Mouse (Mus musculus): ENCODE measurements around the gene Snx18. TPM values are rescaled to one million over a fixed set of nuclear protein-coding genes. Genes with fewer than 3 reads are reported as not detected.

The Snx18 gene
- total and polyA plus RNA-seq, 3 experiments: 6.4 to 12.6 (median 9.1) TPM

GRCm38 (mm10) chr13:113614635-113615545, 3.5 kb downstream of the Snx18 start (continued):
- TF ChIP-seq MAX (IDR thresholded peaks at IDR 0.05; ENCODE audit: low read length) (no peak), HCFC1 (IDR thresholded peaks at IDR 0.05; ENCODE audit: low read depth, low read length) (no peak; the same call in 1 of the 2 replicates), CTCF (conservative IDR thresholded peaks at IDR 0.05 in 1 of 2, IDR thresholded peaks at IDR 0.05 in 1 of 2; ENCODE audit: low read depth in 2 of 2, low read length in 2 of 2) (no peak), MYC (IDR thresholded peaks at IDR 0.05; ENCODE audit: low read depth, low read length) (no peak), RCOR1 (conservative IDR thresholded peaks at IDR 0.05; ENCODE audit: low read depth, low read length) (no peak), POLR2AphosphoS2 (IDR thresholded peaks at IDR 0.05; ENCODE audit: low read depth, low read length) (no peak), BHLHE40 (IDR thresholded peaks at IDR 0.05; ENCODE audit: low read depth, low read length) (peak; percentile 67), ETS1 (conservative IDR thresholded peaks at IDR 0.05; ENCODE audit: low read depth, low read length) (no peak), USF1 (IDR thresholded peaks at IDR 0.05; ENCODE audit: low read depth, low read length) (no peak), NELFE (IDR thresholded peaks at IDR 0.05; ENCODE audit: low read depth, low read length) (no peak), TBP (conservative IDR thresholded peaks at IDR 0.05; ENCODE audit: low read depth, low read length) (no peak; the same call in 1 of the 2 replicates), GABPA (IDR thresholded peaks at IDR 0.05; ENCODE audit: insufficient replicate concordance, low read depth, low read length) (no peak), CHD2 (IDR thresholded peaks at IDR 0.05; ENCODE audit: low read length) (peak; percentile 6; the same call in 1 of the 2 replicates)

- no peak for DNase-seq (ENCODE audit: extremely low read depth)
- Histone ChIP-seq H3K79me2 (replicated peaks; ENCODE audit: control insufficient read depth, extremely low read depth, insufficient read depth, poor library complexity, severe bottlenecking) (peaks cover 23% of the 10 kb centered on the region), H3K27me3 (replicated peaks) (no peaks in the 10 kb centered on the region), H3K4me1 (ENCODE audit: control insufficient read depth in 1 of 2, insufficient read depth in 2 of 2) (peaks cover 31 to 77% of the 10 kb centered on the region in 2 experiments), H3K27ac (ENCODE audit: insufficient read depth, low read depth) (no peak overlapping the region), H3K4me2 (ENCODE audit: insufficient read depth, low read depth, poor library complexity, severe bottlenecking) (no peak overlapping the region), H3K4me3 (replicated peaks in 1 of 3; ENCODE audit: low read depth in 2 of 3, low read length in 2 of 3, poor library complexity in 1 of 3) (no peak overlapping the region), H3K9me3 (replicated peaks; ENCODE audit: low read length) (peaks cover 10% of the 10 kb centered on the region), H3K9ac (ENCODE audit: insufficient read depth, low read depth) (no peak overlapping the region), H3K36me3 (replicated peaks in 1 of 2; ENCODE audit: control insufficient read depth in 1 of 2, insufficient read depth in 1 of 2, low read length in 1 of 2) (peaks cover 0 to 35% of the 10 kb centered on the region in 2 experiments)
- in situ Hi-C loops (cut with MboI; ENCODE audit: low pct_ligation_motif_present, low pct_unique_long_range_greater_than_20kb, low sequenced_read_pairs): loop anchor here (10.0 kb wide), 1 partner anchor 269 kb away; no protein-coding TSS in a partner anchor
- dilution Hi-C loops (cut with MboI; ENCODE audit: extremely low pct_ligation_motif_present, extremely low pct_unique_long_range_greater_than_20kb, low sequenced_read_pairs): no loop called here
- TF ChIP-seq NELFE (IDR thresholded peaks at IDR 0.05; ENCODE audit: low read depth, low read length): no peak
- no peak for TF ChIP-seq JUND (conservative IDR thresholded peaks at IDR 0.05; ENCODE audit: low read depth, low read length)
- no peak for TF ChIP-seq MXI1 (IDR thresholded peaks at IDR 0.05; ENCODE audit: low read depth, low read length)
- no peak for TF ChIP-seq POLR2A (IDR thresholded peaks at IDR 0.05; ENCODE audit: low read depth, low read length)
- TF ChIP-seq MAFK (IDR thresholded peaks at IDR 0.05; ENCODE audit: insufficient replicate concordance, low read length): no peak
These were observed 4.5 kb downstream of the Snx18 start for GRCm38 (mm10) chr13:113613882-113614281.

- Histone ChIP-seq H3K79me2 (replicated peaks; ENCODE audit: control insufficient read depth, extremely low read depth, insufficient read depth, poor library complexity, severe bottlenecking) (peaks cover 23% of the 10 kb centered on the region), H3K9me3 (replicated peaks; ENCODE audit: low read length) (peaks cover 10% of the 10 kb centered on the region), H3K36me3 (replicated peaks in 1 of 2; ENCODE audit: control insufficient read depth in 1 of 2, insufficient read depth in 1 of 2, low read length in 1 of 2) (peaks cover 0 to 38% of the 10 kb centered on the region in 2 experiments), H3K27me3 (replicated peaks) (no peaks in the 10 kb centered on the region), H3K9ac (ENCODE audit: insufficient read depth, low read depth) (no peak overlapping the region), H3K27ac (ENCODE audit: insufficient read depth, low read depth) (no peak overlapping the region), H3K4me2 (ENCODE audit: insufficient read depth, low read depth, poor library complexity, severe bottlenecking) (no peak overlapping the region), H3K4me1 (ENCODE audit: control insufficient read depth in 1 of 2, insufficient read depth in 2 of 2) (peaks cover 31 to 80% of the 10 kb centered on the region in 2 experiments), H3K4me3 (replicated peaks in 1 of 3; ENCODE audit: low read depth in 2 of 3, low read length in 2 of 3, poor library complexity in 1 of 3) (no peak overlapping the region)
- dilution Hi-C loops (cut with MboI; ENCODE audit: extremely low pct_ligation_motif_present, extremely low pct_unique_long_range_greater_than_20kb, low sequenced_read_pairs) (no loop called here), in situ Hi-C loops (cut with MboI; ENCODE audit: low pct_ligation_motif_present, low pct_unique_long_range_greater_than_20kb, low sequenced_read_pairs) (loop anchor here (10.0 kb wide), 1 partner anchor 269 kb away; no protein-coding TSS in a partner anchor)
- DNase-seq (ENCODE audit: extremely low read depth): no peak
- TF ChIP-seq NELFE (IDR thresholded peaks at IDR 0.05; ENCODE audit: low read depth, low read length) (no peak), JUN (IDR thresholded peaks at IDR 0.05; ENCODE audit: insufficient read depth, low read depth, low read length) (no peak), ZNF384 (IDR thresholded peaks at IDR 0.05; ENCODE audit: low read depth, low read length) (no peak), BHLHE40 (IDR thresholded peaks at IDR 0.05; ENCODE audit: low read depth, low read length) (no peak), UBTF (IDR thresholded peaks at IDR 0.05; ENCODE audit: low read depth, low read length) (no peak), EP300 (IDR thresholded peaks at IDR 0.05; ENCODE audit: low read length) (no peak), ELF1 (IDR thresholded peaks at IDR 0.05; ENCODE audit: low read depth, low read length) (no peak), KAT2A (IDR thresholded peaks at IDR 0.05; ENCODE audit: insufficient replicate concordance, low read length) (no peak), MAZ (IDR thresholded peaks at IDR 0.05; ENCODE audit: low read depth, low read length) (no peak), TCF12 (IDR thresholded peaks at IDR 0.05; ENCODE audit: low read depth, low read length) (no peak), IRF4 (IDR thresholded peaks at IDR 0.05; ENCODE audit: low read depth, low read length) (no peak), ZC3H11A (IDR thresholded peaks at IDR 0.05; ENCODE audit: low read depth, low read length) (no peak), ZMIZ1 (IDR thresholded peaks at IDR 0.05; ENCODE audit: low read depth, low read length) (no peak), USF2 (conservative IDR thresholded peaks at IDR 0.05; ENCODE audit: low read depth, low read length) (no peak)
These were observed 5.0 kb downstream of the Snx18 start for GRCm38 (mm10) chr13:113613341-113613740.

Data from CH12.LX (cell line).